ENCODE assay signal across 1 mouse cellular context in genomic region chr3:131140091-131140462, GRCm38 (mm10).
TF ChIP-seq lines count a peak whose summit lies in the region.

No protein-coding gene starts in this region.

TF ChIP-seq in CH12.LX, 34 proteins besides CTCF, POLR2A, EP300 and RAD21 (continued from another document):
- TF ChIP-seq NELFE (IDR thresholded peaks at IDR 0.05; ENCODE audit: low read depth, low read length) (no peak), KAT2A (IDR thresholded peaks at IDR 0.05; ENCODE audit: insufficient replicate concordance, low read length) (no peak), POLR2AphosphoS2 (IDR thresholded peaks at IDR 0.05; ENCODE audit: low read depth, low read length) (no peak), PAX5 (IDR thresholded peaks at IDR 0.05; ENCODE audit: low read length) (no peak), ZKSCAN1 (IDR thresholded peaks at IDR 0.05; ENCODE audit: borderline replicate concordance, low read depth, low read length) (no peak), CHD2 (IDR thresholded peaks at IDR 0.05; ENCODE audit: low read length) (no peak), HCFC1 (IDR thresholded peaks at IDR 0.05; ENCODE audit: low read depth, low read length) (no peak), MAFK (IDR thresholded peaks at IDR 0.05; ENCODE audit: insufficient replicate concordance, low read length) (no peak)
TF ChIP-seq in CH12.LX: peak in this region for 5.
